Mouse (Mus musculus): ENCODE measurements around the gene Trim23. TPM values are rescaled to one million over a fixed set of nuclear protein-coding genes. Genes with fewer than 3 reads are reported as not detected.
A peak's percentile ranks its signal among the peaks of the same experiment; 100 is the strongest.
"Not testable (repeated sequence)": the region's sequence is repeated elsewhere in the genome, so short reads cannot be mapped to it uniquely, and the experiment has no call there.

Trim23 gene
- total and polyA plus RNA-seq, 2 experiments, result 1.3 to 19.5 TPM

DNA sequence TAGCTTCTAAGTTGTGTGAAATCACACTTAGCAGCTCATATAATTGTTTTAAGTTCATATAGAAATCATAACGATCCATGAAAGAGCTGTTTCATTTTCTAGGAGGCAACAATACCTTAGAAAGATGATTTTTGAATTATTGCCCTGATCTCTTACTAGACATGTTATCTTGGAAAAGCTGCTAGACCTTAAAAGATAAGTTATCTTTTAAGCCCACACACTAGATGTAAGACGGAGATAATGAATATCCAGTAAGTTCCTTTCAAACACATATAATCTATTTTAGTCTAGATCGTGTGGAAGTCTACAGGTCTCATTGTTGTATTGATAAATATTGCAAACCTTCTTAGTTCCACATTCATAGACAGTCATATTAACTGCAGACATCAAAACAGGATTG, 1.7 kb upstream of the Trim23 start:
- H3K79me2 ChIP-seq (ENCODE audit: control insufficient read depth, insufficient read depth, low read length), result peaks cover 10% of the 10 kb centered on the region; the same call in 1 of the 2 replicates
- peaks cover 8% of the 10 kb centered on the region; the same call in 1 of the 2 replicates for H3K36me3 ChIP-seq (ENCODE audit: control insufficient read depth, insufficient read depth, low read length)
- H3K4me1 ChIP-seq (ENCODE audit: control insufficient read depth, insufficient read depth, low read length), result peaks cover 18% of the 10 kb centered on the region
- TF ChIP-seq POLR2A (IDR thresholded peaks at IDR 0.05; ENCODE audit: extremely low read depth, insufficient read depth, low read length), result no peak
- no peak for TF ChIP-seq CTCF (IDR thresholded peaks at IDR 0.05; ENCODE audit: low read depth, low read length)
- WGBS, result 54% methylated on average over 3 of the region's 3 CpGs
- H3K27me3 ChIP-seq (ENCODE audit: control insufficient read depth, insufficient read depth, low read length), result no peaks in the 10 kb centered on the region
- no peak for DNase-seq (ENCODE audit: extremely low read depth, low read depth, low spot score)
- no peak overlapping the region for H3K4me3 ChIP-seq (ENCODE audit: insufficient read depth, low read depth, low read length)
- no peak overlapping the region for H3K9ac ChIP-seq (ENCODE audit: low read depth, low read length)
- H3K27ac ChIP-seq (replicated peaks; ENCODE audit: insufficient read depth, low read depth, low read length), result no peak overlapping the region

DNA sequence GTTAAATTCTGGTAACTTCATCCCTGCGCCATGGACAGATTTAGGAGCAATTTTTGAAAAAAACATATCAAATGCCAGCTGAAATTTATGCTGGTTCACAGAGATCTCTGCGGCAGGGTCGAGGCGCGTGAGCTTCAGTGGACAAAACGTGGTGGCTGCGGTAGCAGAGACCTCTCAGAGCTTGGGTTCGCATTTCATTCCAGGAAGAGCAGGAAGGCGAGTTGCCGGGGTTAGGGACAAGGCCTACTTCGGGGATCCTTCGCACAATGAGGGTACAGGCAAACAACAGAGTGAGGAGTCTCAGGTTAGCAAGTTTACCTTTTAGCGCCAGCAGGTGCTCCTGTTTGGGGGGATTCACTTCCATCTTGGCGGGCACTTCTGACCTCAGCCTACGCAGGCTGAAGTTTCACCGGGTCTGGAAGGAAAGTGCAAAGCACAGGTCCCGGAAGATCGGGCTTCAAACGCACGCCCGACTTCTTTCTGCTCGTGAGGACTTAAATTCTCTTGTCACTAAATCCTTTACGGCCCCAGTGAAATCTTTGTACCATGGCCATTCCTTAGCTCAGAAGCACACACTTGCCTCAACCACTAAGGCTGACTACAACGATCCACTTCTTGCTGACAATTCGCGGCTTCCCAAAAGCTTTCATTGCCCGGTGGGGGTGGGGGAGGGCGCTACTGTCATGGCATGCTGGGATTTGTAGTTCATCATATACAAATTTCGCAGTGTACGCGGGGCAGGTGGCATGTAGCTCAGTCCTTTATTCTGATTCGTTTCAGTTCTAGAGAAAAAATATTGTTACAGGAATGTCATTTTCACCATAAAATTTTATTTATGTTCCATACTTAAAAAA, 574 bp upstream of the Trim23 start, which contains the start of gene Trappc13:
TSS of gene Trappc13 (minus strand) at position 674 of the 854 bp plus-strand sequence.
- Histone ChIP-seq H3K27me3 (ENCODE audit: control insufficient read depth, insufficient read depth, low read length) (no peaks in the 10 kb centered on the region), H3K27ac (replicated peaks; ENCODE audit: insufficient read depth, low read depth, low read length) (peak within 1 kb of the TSS; percentile 77), H3K9ac (ENCODE audit: low read depth, low read length) (peak within 1 kb of the TSS; percentile 90), H3K79me2 (ENCODE audit: control insufficient read depth, insufficient read depth, low read length) (peaks cover 10% of the 10 kb centered on the region; the same call in 1 of the 2 replicates), H3K36me3 (ENCODE audit: control insufficient read depth, insufficient read depth, low read length) (peaks cover 11% of the 10 kb centered on the region; the same call in 1 of the 2 replicates), H3K4me3 (ENCODE audit: insufficient read depth, low read depth, low read length) (peak within 1 kb of the TSS; percentile 96), H3K4me1 (ENCODE audit: control insufficient read depth, insufficient read depth, low read length) (peaks cover 11% of the 10 kb centered on the region; the same call in 1 of the 2 replicates)
- no peak for TF ChIP-seq CTCF (IDR thresholded peaks at IDR 0.05; ENCODE audit: low read depth, low read length)
- no peak for TF ChIP-seq POLR2A (IDR thresholded peaks at IDR 0.05; ENCODE audit: extremely low read depth, insufficient read depth, low read length)
- DNase-seq (ENCODE audit: extremely low read depth, low read depth, low spot score), result no peak
- WGBS, result under 1% methylated on average over 32 of the region's 32 CpGs

DNA sequence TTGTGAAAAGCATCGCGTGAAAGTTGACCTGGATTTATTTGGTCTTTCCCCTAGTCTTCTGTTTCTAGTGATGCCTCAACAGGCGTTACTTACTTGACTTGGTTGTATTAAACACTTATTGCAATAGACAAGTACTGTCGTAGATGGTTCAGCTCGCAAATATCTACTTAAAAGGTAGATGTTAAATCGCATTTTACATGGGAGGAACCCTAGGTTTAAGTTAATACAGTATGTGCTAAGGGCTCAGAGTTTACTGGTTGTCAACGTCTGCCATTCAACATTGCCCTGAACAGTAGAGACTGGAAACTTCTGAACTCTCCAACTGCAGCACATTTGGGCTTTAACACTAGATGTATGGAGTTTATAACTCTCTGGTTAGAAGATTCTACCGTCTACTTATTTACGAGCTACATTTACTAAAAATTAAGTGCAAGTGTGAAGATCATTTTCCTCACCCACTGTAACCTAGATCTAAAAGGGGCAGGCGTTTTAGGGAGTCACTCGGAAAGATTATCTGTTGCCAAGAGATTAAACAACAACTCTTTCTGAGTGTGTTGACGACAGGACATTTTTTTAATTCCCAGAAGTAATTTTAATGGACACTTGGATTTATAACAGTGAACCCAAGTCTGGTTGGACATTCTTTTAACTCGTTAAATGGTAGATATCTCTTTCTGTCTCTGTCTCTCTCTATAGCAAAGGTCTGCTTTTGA, 735 bp downstream of the Trim23 start:
- Histone ChIP-seq H3K27ac (replicated peaks; ENCODE audit: insufficient read depth, low read depth, low read length) (peak overlapping the region; percentile 77), H3K9ac (ENCODE audit: low read depth, low read length) (peak overlapping the region; percentile 90), H3K79me2 (ENCODE audit: control insufficient read depth, insufficient read depth, low read length) (peaks cover 10% of the 10 kb centered on the region; the same call in 1 of the 2 replicates), H3K4me1 (ENCODE audit: control insufficient read depth, insufficient read depth, low read length) (peaks cover 8% of the 10 kb centered on the region; the same call in 1 of the 2 replicates), H3K27me3 (ENCODE audit: control insufficient read depth, insufficient read depth, low read length) (no peaks in the 10 kb centered on the region), H3K4me3 (ENCODE audit: insufficient read depth, low read depth, low read length) (peak overlapping the region; percentile 96), H3K36me3 (ENCODE audit: control insufficient read depth, insufficient read depth, low read length) (peaks cover 17% of the 10 kb centered on the region)
- 6% methylated on average over 13 of the region's 13 CpGs for WGBS
- DNase-seq (ENCODE audit: extremely low read depth, low read depth, low spot score), result peak; percentile 56
- TF ChIP-seq CTCF (IDR thresholded peaks at IDR 0.05; ENCODE audit: low read depth, low read length) (no peak), POLR2A (IDR thresholded peaks at IDR 0.05; ENCODE audit: extremely low read depth, insufficient read depth, low read length) (no peak)

DNA sequence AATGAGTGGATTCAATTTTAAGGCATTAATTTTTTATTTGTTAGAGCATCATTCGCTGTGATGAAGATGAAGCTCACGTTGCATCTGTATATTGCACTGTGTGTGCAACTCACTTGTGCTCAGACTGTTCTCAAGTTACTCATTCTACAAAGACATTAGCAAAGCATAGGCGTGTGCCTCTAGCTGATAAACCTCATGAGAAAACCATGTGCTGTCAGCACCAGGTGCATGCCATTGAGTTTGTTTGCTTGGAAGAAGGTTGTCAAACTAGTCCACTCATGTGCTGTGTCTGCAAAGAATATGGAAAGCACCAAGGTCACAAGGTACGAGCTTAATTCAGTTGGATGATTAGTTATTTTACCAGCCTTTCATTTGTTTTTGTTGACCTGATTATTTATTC, 8.8 kb downstream of the Trim23 start:
- H3K27me3 ChIP-seq (ENCODE audit: control insufficient read depth, insufficient read depth, low read length), result no peaks in the 10 kb centered on the region
- no peak overlapping the region for H3K4me3 ChIP-seq (ENCODE audit: insufficient read depth, low read depth, low read length)
- DNase-seq (ENCODE audit: extremely low read depth, low read depth, low spot score), result no peak
- H3K79me2 ChIP-seq (ENCODE audit: control insufficient read depth, insufficient read depth, low read length), result no peaks in the 10 kb centered on the region
- no peak overlapping the region for H3K9ac ChIP-seq (ENCODE audit: low read depth, low read length)
- H3K27ac ChIP-seq (replicated peaks; ENCODE audit: insufficient read depth, low read depth, low read length), result no peak overlapping the region
- no peaks in the 10 kb centered on the region for H3K4me1 ChIP-seq (ENCODE audit: control insufficient read depth, insufficient read depth, low read length)
- TF ChIP-seq POLR2A (IDR thresholded peaks at IDR 0.05; ENCODE audit: extremely low read depth, insufficient read depth, low read length) (no peak), CTCF (IDR thresholded peaks at IDR 0.05; ENCODE audit: low read depth, low read length) (no peak)
- 95% methylated on average over 4 of the region's 4 CpGs for WGBS
- H3K36me3 ChIP-seq (ENCODE audit: control insufficient read depth, insufficient read depth, low read length), result peaks cover 45% of the 10 kb centered on the region

DNA sequence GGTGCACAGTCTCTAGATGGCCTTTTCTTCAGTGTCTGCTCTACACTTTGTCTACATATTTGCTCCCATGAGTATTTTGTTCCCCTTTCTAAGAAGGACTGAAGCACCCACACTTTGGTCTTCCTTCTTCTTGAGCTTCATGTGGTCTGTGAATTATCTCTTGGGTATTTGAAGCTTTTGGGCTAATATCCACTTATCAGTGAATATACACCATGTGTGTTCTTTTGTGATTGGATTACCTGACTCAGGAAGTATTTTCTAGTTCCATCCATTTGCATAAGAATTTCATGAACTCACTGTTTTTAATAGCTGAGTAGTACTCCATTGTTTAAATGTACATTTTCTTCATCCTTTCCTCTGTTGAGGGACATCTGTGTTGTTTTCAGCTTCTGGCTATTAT, 17.3 kb downstream of the Trim23 start:
- not testable (repeated sequence) for H3K9ac ChIP-seq (ENCODE audit: low read depth, low read length); DNase-seq (ENCODE audit: extremely low read depth, low read depth, low spot score); H3K4me1 ChIP-seq (ENCODE audit: control insufficient read depth, insufficient read depth, low read length); H3K27ac ChIP-seq (replicated peaks; ENCODE audit: insufficient read depth, low read depth, low read length); H3K4me3 ChIP-seq (ENCODE audit: insufficient read depth, low read depth, low read length); H3K27me3 ChIP-seq (ENCODE audit: control insufficient read depth, insufficient read depth, low read length); H3K79me2 ChIP-seq (ENCODE audit: control insufficient read depth, insufficient read depth, low read length)
- H3K36me3 ChIP-seq (ENCODE audit: control insufficient read depth, insufficient read depth, low read length), result peaks cover 31% of the 10 kb centered on the region
